Mouse (Mus musculus): ENCODE data around the gene Rbmx2.

Gene Rbmx2

GRCm38 (mm10) chrX:48694864-48695371, at the start of gene Rbmx2:
Rbmx2 (plus strand) TSS chrX:48695004.
- peak; percentile 94 for DNase-seq (ENCODE audit: low read depth)

GRCm38 (mm10) chrX:48666807-48667206, 28.0 kb upstream of the Rbmx2 start:
- DNase-seq (ENCODE audit: low read depth): no peak

DNA sequence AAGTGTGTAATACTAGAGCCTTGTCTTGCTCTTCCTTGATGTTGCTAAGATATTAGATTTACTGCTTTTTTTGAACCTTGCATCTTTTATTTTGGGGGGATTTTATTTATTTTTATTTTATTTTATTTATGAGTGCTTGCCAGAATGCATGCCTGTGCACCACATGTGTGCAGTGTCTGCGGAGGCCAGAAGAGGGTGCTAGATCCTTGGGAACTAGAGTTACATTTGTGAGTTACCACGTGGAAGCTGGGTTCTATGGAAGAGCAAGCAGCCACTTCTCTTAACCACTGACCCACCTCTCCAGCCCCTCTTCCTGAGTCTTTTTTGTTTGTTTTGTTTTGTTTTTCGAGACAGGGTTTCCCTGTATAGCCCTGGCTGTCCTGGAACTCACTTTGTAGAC, 25.2 kb upstream of the Rbmx2 start:
- DNase-seq (ENCODE audit: low read depth): peak; percentile 4

- DNase-seq (ENCODE audit: low read depth): no peak
Observed at GRCm38 (mm10) chrX:48671714-48672113, 23.1 kb upstream of the Rbmx2 start.

GRCm38 (mm10) chrX:48674171-48674570, 20.6 kb upstream of the Rbmx2 start, which contains the start of gene Gpr119:
Gpr119 (minus strand) TSS chrX:48674478.
- DNase-seq (ENCODE audit: low read depth): no peak

GRCm38 (mm10) chrX:48683451-48683850, 11.4 kb upstream of the Rbmx2 start:
- peak; percentile 69 for DNase-seq (ENCODE audit: low read depth)

- DNase-seq (ENCODE audit: low read depth): no peak
Observed at GRCm38 (mm10) chrX:48683857-48684256, 10.9 kb upstream of the Rbmx2 start.

GRCm38 (mm10) chrX:48694460-48694859, 344 bp upstream of the Rbmx2 start:
- DNase-seq (ENCODE audit: low read depth): no peak

- DNase-seq (ENCODE audit: low read depth): no peak
Observed at GRCm38 (mm10) chrX:48709701-48710100, 14.9 kb downstream of the Rbmx2 start.

- DNase-seq (ENCODE audit: low read depth): peak; percentile 11
Observed at GRCm38 (mm10) chrX:48712846-48713245, 18.0 kb downstream of the Rbmx2 start.

GRCm38 (mm10) chrX:48754710-48755283, 60.0 kb downstream of the Rbmx2 start:
- no peak for DNase-seq (ENCODE audit: low read depth)
